Mouse (Mus musculus) megakaryocyte progenitor cell, adult 5-6 weeks (primary cell): ENCODE measurements around the gene Rfc2. TPM values are rescaled to one million over a fixed set of nuclear protein-coding genes. Genes with fewer than 3 reads are reported as not detected.
"Not testable (repeated sequence)": the region's sequence is repeated elsewhere in the genome, so short reads cannot be mapped to it uniquely, and the experiment has no call there.

Experiments
- ATAC-seq: replicated peaks from 2 replicates; pipeline ENCODE4 v1.8.0; 2016; ENCODE audit warnings: mild to moderate bottlenecking, moderate TSS enrichment, inconsistent platforms; ENCODE audit not compliant: poor library complexity
- total RNA-seq, 2 experiments: library from RNA; stranded (forward) in 1 of 2; stranded (reverse) in 1 of 2; fragments of 157-497, 149-512 nt in 1 of 2; fragments of 200-1000 nt in 1 of 2; gene quantifications; 2 replicates each; pipeline versions ENCODE4 v1.2.3 to v1.2.4; 2015 to 2017

Gene Rfc2
- total RNA-seq, 2 experiments from 2014 or later: 166 to 230 TPM

GRCm38 (mm10) chr5:134644643-134645118, 63.5 kb downstream of the Rfc2 start:
- ATAC-seq: no peak

- ATAC-seq: no peak
These were observed 65.3 kb downstream of the Rfc2 start for GRCm38 (mm10) chr5:134646461-134646860.

GRCm38 (mm10) chr5:134647394-134647793, 66.2 kb downstream of the Rfc2 start:
- ATAC-seq: no peak

- not testable (repeated sequence) for ATAC-seq
These were observed 67.8 kb downstream of the Rfc2 start for GRCm38 (mm10) chr5:134648976-134649375.

GRCm38 (mm10) chr5:134650926-134651325, 69.8 kb downstream of the Rfc2 start:
- ATAC-seq: peak; percentile 97

Other genes starting within 250 kb of the Rfc2 start
- gene Gtf2ird1, start 124.7 kb upstream of the Rfc2 start, total RNA-seq (2015): 21.9 and 28.4 TPM in 2 replicates
- 14.5 and 18.2 TPM in 2 replicates for gene Gtf2ird1, start 124.7 kb upstream of the Rfc2 start, total RNA-seq (2017)
- 2.1 and 2.2 TPM in 2 replicates for gene Clip2, start 28.9 kb upstream of the Rfc2 start, total RNA-seq (2015)
- gene Clip2, start 28.9 kb upstream of the Rfc2 start, total RNA-seq (2017): 4.0 and 17.6 TPM in 2 replicates
- not detected in 2 replicates for gene Syna, start 21.2 kb upstream of the Rfc2 start, total RNA-seq (2015)
- gene Syna, start 21.2 kb upstream of the Rfc2 start, total RNA-seq (2017): not detected in 2 replicates
- gene Lat2, start 33.7 kb downstream of the Rfc2 start, total RNA-seq (2015): 33.7 and 35.8 TPM in 2 replicates
- 48.6 and 67.4 TPM in 2 replicates for gene Lat2, start 33.7 kb downstream of the Rfc2 start, total RNA-seq (2017)
- 201 and 220 TPM in 2 replicates for gene Eif4h, start 58.1 kb downstream of the Rfc2 start, total RNA-seq (2015)
- gene Eif4h, start 58.1 kb downstream of the Rfc2 start, total RNA-seq (2017): 238 and 266 TPM in 2 replicates
- 14.1 and 15.2 TPM in 2 replicates for gene Limk1, start 107.2 kb downstream of the Rfc2 start, total RNA-seq (2015)
- 11.5 and 16.6 TPM in 2 replicates for gene Limk1, start 107.2 kb downstream of the Rfc2 start, total RNA-seq (2017)
- gene Eln, start 166.0 kb downstream of the Rfc2 start, total RNA-seq (2015): not detected in 2 replicates
- gene Eln, start 166.0 kb downstream of the Rfc2 start, total RNA-seq (2017): not detected in 2 replicates